Mouse (Mus musculus): Measurements from ENCODE around the gene Izumo1. TPM values are rescaled to one million over a fixed set of nuclear protein-coding genes. Genes with fewer than 3 reads are reported as not detected.

Gene Izumo1
- polyA plus RNA-seq, 1 experiment from 2014 or later = 0.08 TPM

GRCm38 (mm10) chr7:45587631-45588592, 33.7 kb upstream of the Izumo1 start:
- H3K27ac ChIP-seq (replicated peaks) = no peak overlapping the region

GRCm38 (mm10) chr7:45589173-45589572, 32.4 kb upstream of the Izumo1 start:
- H3K4me3 ChIP-seq (ENCODE audit: low read depth, low read length) = no peak overlapping the region
- H3K36me3 ChIP-seq (ENCODE audit: control insufficient read depth, insufficient read depth, low read length) = peaks cover 8% of the 10 kb centered on the region; the same call in 1 of the 2 replicates
- no peaks in the 10 kb centered on the region for H3K9me3 ChIP-seq (ENCODE audit: control insufficient read depth, low read length)
- 2% methylated on average over 19 of the region's 19 CpGs for WGBS
- H3K9ac ChIP-seq (ENCODE audit: low read length) = no peak overlapping the region
- no peak overlapping the region for H3K27ac ChIP-seq (replicated peaks)
- TF ChIP-seq CTCF (IDR thresholded peaks at IDR 0.05; ENCODE audit: low read depth) = peak; percentile 96
- no peak for TF ChIP-seq EP300 (optimal IDR thresholded peaks at IDR 0.05)
- no peaks in the 10 kb centered on the region for H3K27me3 ChIP-seq (ENCODE audit: control insufficient read depth, insufficient read depth, low read length)
- peak; percentile 90 for DNase-seq (ENCODE audit: low spot score)
- H3K4me2 ChIP-seq (replicated peaks; ENCODE audit: low read depth) = peak overlapping the region; percentile 49
- H3K4me1 ChIP-seq (replicated peaks; ENCODE audit: control insufficient read depth, insufficient read depth) = no peaks in the 10 kb centered on the region
- ATAC-seq (ENCODE audit: low FRiP score, low TSS enrichment) = peak; percentile 95

More at GRCm38 (mm10) chr7:45587631-45588592, 33.7 kb upstream of the Izumo1 start:
- Histone ChIP-seq H3K9me3 (ENCODE audit: control insufficient read depth, low read length) (no peaks in the 10 kb centered on the region), H3K9ac (ENCODE audit: low read length) (no peak overlapping the region), H3K4me1 (replicated peaks; ENCODE audit: control insufficient read depth, insufficient read depth) (no peaks in the 10 kb centered on the region), H3K27me3 (ENCODE audit: control insufficient read depth, insufficient read depth, low read length) (no peaks in the 10 kb centered on the region), H3K36me3 (ENCODE audit: control insufficient read depth, insufficient read depth, low read length) (peaks cover 10% of the 10 kb centered on the region; the same call in 1 of the 2 replicates), H3K4me3 (ENCODE audit: low read depth, low read length) (no peak overlapping the region), H3K4me2 (replicated peaks; ENCODE audit: low read depth) (no peak overlapping the region)
- DNase-seq (ENCODE audit: low spot score) (no peak), ATAC-seq (ENCODE audit: low FRiP score, low TSS enrichment) (no peak)
- WGBS = 92% methylated on average over 23 of the region's 23 CpGs
- TF ChIP-seq EP300 (optimal IDR thresholded peaks at IDR 0.05) (no peak), CTCF (IDR thresholded peaks at IDR 0.05; ENCODE audit: low read depth) (no peak)

GRCm38 (mm10) chr7:45589898-45590297, 31.7 kb upstream of the Izumo1 start:
- Histone ChIP-seq H3K27me3 (ENCODE audit: control insufficient read depth, insufficient read depth, low read length) (no peaks in the 10 kb centered on the region), H3K9ac (ENCODE audit: low read length) (no peak overlapping the region), H3K27ac (replicated peaks) (no peak overlapping the region), H3K36me3 (ENCODE audit: control insufficient read depth, insufficient read depth, low read length) (peaks cover 5% of the 10 kb centered on the region; the same call in 1 of the 2 replicates), H3K4me1 (replicated peaks; ENCODE audit: control insufficient read depth, insufficient read depth) (no peaks in the 10 kb centered on the region), H3K9me3 (ENCODE audit: control insufficient read depth, low read length) (no peaks in the 10 kb centered on the region), H3K4me2 (replicated peaks; ENCODE audit: low read depth) (no peak overlapping the region), H3K4me3 (ENCODE audit: low read depth, low read length) (no peak overlapping the region)
- WGBS = 95% methylated on average over 5 of the region's 5 CpGs
- DNase-seq (ENCODE audit: low spot score) = no peak
- ATAC-seq (ENCODE audit: low FRiP score, low TSS enrichment) = no peak
- TF ChIP-seq EP300 (optimal IDR thresholded peaks at IDR 0.05) = no peak
- TF ChIP-seq CTCF (IDR thresholded peaks at IDR 0.05; ENCODE audit: low read depth) = no peak

GRCm38 (mm10) chr7:45590874-45591273, 30.7 kb upstream of the Izumo1 start:
- 58% methylated on average over 3 of the region's 3 CpGs for WGBS
- no peak overlapping the region for H3K27ac ChIP-seq (replicated peaks)
- TF ChIP-seq CTCF (IDR thresholded peaks at IDR 0.05; ENCODE audit: low read depth) = peak; percentile 58
- TF ChIP-seq EP300 (optimal IDR thresholded peaks at IDR 0.05) = no peak
- no peaks in the 10 kb centered on the region for H3K9me3 ChIP-seq (ENCODE audit: control insufficient read depth, low read length)
- ATAC-seq (ENCODE audit: low FRiP score, low TSS enrichment) = no peak
- no peak for DNase-seq (ENCODE audit: low spot score)
- H3K9ac ChIP-seq (ENCODE audit: low read length) = no peak overlapping the region
- H3K4me2 ChIP-seq (replicated peaks; ENCODE audit: low read depth) = no peak overlapping the region
- H3K27me3 ChIP-seq (ENCODE audit: control insufficient read depth, insufficient read depth, low read length) = no peaks in the 10 kb centered on the region
- H3K4me3 ChIP-seq (ENCODE audit: low read depth, low read length) = no peak overlapping the region
- no peaks in the 10 kb centered on the region for H3K36me3 ChIP-seq (ENCODE audit: control insufficient read depth, insufficient read depth, low read length)
- H3K4me1 ChIP-seq (replicated peaks; ENCODE audit: control insufficient read depth, insufficient read depth) = no peaks in the 10 kb centered on the region

- WGBS = 68% methylated on average over 7 of the region's 7 CpGs
- no peaks in the 10 kb centered on the region for H3K9me3 ChIP-seq (ENCODE audit: control insufficient read depth, low read length)
- ATAC-seq (ENCODE audit: low FRiP score, low TSS enrichment) (no peak), DNase-seq (ENCODE audit: low spot score) (no peak)
- no peak overlapping the region for H3K27ac ChIP-seq (replicated peaks)
- TF ChIP-seq CTCF (IDR thresholded peaks at IDR 0.05; ENCODE audit: low read depth) (no peak), EP300 (optimal IDR thresholded peaks at IDR 0.05) (no peak)
- H3K9ac ChIP-seq (ENCODE audit: low read length) = no peak overlapping the region
- no peak overlapping the region for H3K4me2 ChIP-seq (replicated peaks; ENCODE audit: low read depth)
- H3K27me3 ChIP-seq (ENCODE audit: control insufficient read depth, insufficient read depth, low read length) = no peaks in the 10 kb centered on the region
- H3K36me3 ChIP-seq (ENCODE audit: control insufficient read depth, insufficient read depth, low read length) = no peaks in the 10 kb centered on the region
- H3K4me1 ChIP-seq (replicated peaks; ENCODE audit: control insufficient read depth, insufficient read depth) = no peaks in the 10 kb centered on the region
- no peak overlapping the region for H3K4me3 ChIP-seq (ENCODE audit: low read depth, low read length)
These were observed 29.7 kb upstream of the Izumo1 start for GRCm38 (mm10) chr7:45591880-45592279.

Data from stomach, postnatal 0 days (tissue).